Comparison of ENCODE assay signal across 8 mouse cellular contexts in genomic region chr2:127832103-127832832, GRCm38 (mm10). TPM values are rescaled to one million over a fixed set of nuclear protein-coding genes. Genes with fewer than 3 reads are reported as not detected.
DNase-seq lines count a peak whose midpoint lies in the region; ATAC-seq and TF ChIP-seq lines count a peak whose summit lies in the region.

No protein-coding gene starts in this region.

- no peak for TF ChIP-seq CTCF in heart, adult 2 months (IDR thresholded peaks at IDR 0.05)

- no peak overlapping the region for H3K27ac ChIP-seq in heart, adult 2 months
- H3K27ac ChIP-seq in hindbrain, embryonic 15.5 days (replicated peaks), result peak overlapping the region; percentile 67

- no peak for TF ChIP-seq EP300 in heart, adult 2 months (IDR thresholded peaks at IDR 0.05; ENCODE audit: insufficient read depth, low read depth, low read length)

- no peaks in the 10 kb centered on the region for H3K79me2 ChIP-seq in heart, adult 2 months (replicated peaks; ENCODE audit: control insufficient read depth, insufficient read depth, low read length)

- H3K9ac ChIP-seq in heart, adult 2 months (ENCODE audit: low read depth, low read length), result no peak overlapping the region
- H3K9ac ChIP-seq in hindbrain, embryonic 15.5 days, result peak overlapping the region; percentile 47

- H3K36me3 ChIP-seq in heart, adult 2 months (ENCODE audit: control insufficient read depth, insufficient read depth, low read length), result no peaks in the 10 kb centered on the region
- no peaks in the 10 kb centered on the region for H3K36me3 ChIP-seq in hindbrain, embryonic 15.5 days

- peak overlapping the region; percentile 94 for H3K4me2 ChIP-seq in hindbrain, embryonic 15.5 days

- intact Hi-C loops in heart, adult 2 months (cut with DNase I), result no loop called here
- intact Hi-C loops in heart, postnatal 25 days (cut with DNase I), result loop anchor here (10.0 kb wide), 1 partner anchor 227 kb away; no protein-coding TSS in a partner anchor
- intact Hi-C loops in left cerebral cortex, postnatal 25 days (cut with DNase I), result no loop called here

- peak; percentile 50; the same call in 1 of the 2 replicates for ATAC-seq in hindbrain, embryonic 15.5 days (ENCODE audit: low FRiP score, low read depth)
- ATAC-seq in megakaryocyte-erythroid progenitor cell, adult 5-6 weeks (replicated peaks; ENCODE audit: low FRiP score, low TSS enrichment, poor library complexity, severe bottlenecking), result peak; percentile 9; the same call in 1 of the 2 replicates

- H3K27me3 ChIP-seq in heart, adult 2 months (ENCODE audit: control insufficient read depth, insufficient read depth, low read length), result no peaks in the 10 kb centered on the region
- 0 out of 2 replicates have a peak, but pooled peaks cover 5% of the 10 kb centered on the region for H3K27me3 ChIP-seq in hindbrain, embryonic 15.5 days

- peak overlapping the region; percentile 45 for H3K4me3 ChIP-seq in heart, adult 2 months
- H3K4me3 ChIP-seq in hindbrain, embryonic 15.5 days, result peak overlapping the region; percentile 60

- H3K4me1 ChIP-seq in heart, adult 2 months (ENCODE audit: control insufficient read depth, insufficient read depth, low read length), result no peaks in the 10 kb centered on the region
- H3K4me1 ChIP-seq in hindbrain, embryonic 15.5 days (replicated peaks), result peaks cover 8% of the 10 kb centered on the region

- no peaks in the 10 kb centered on the region for H3K9me3 ChIP-seq in hindbrain, embryonic 15.5 days

- 31% methylated on average over 11 of the region's 11 CpGs for WGBS in heart, adult 2 months
- 36% methylated on average over 11 of the region's 11 CpGs for WGBS in hindbrain, embryonic 15.5 days

- TF ChIP-seq POLR2A in heart, adult 2 months (IDR thresholded peaks at IDR 0.05; ENCODE audit: insufficient read depth, low read depth, low read length), result no peak

- no peak for DNase-seq in heart, adult 2 months
- DNase-seq in heart, postnatal 25 days (ENCODE audit: low spot score), result no peak
- DNase-seq in c-Kit-positive CD71-negative TER-119-negative erythroid progenitor cells, embryonic 14.5 days (ENCODE audit: low read depth), result peak; percentile 16
- no peak for DNase-seq in testis, postnatal 14 days (ENCODE audit: low spot score)
- no peak for DNase-seq in left cerebral cortex, postnatal 25 days (ENCODE audit: low spot score in 2 of 2)
- no peak for DNase-seq in right cerebral cortex, adult 18-20 months

RNA-seq across cellular contexts. Expression of gene Bub1, which starts 0.6 kb away (rescaled TPM):
- under 1 TPM in 1 of 2 experiments, not detected in 1; 0.29 TPM for total RNA-seq in heart, adult 2 months (2021)
- polyA plus RNA-seq in heart, adult 2 months (2012; rRNA removed), result 0.21 and 0.32 TPM in 2 replicates
- under 1 TPM; 0.45 to 0.78 TPM for total RNA-seq in heart, postnatal 25 days (2021)
- 10.9 and 12.5 TPM in 2 replicates for polyA plus RNA-seq in hindbrain, embryonic 15.5 days (2015; fragmentation: Nextera tagmentation; extraction: Ambion mirVana)
- 36.4 and 51.6 TPM in 2 replicates for total RNA-seq in megakaryocyte-erythroid progenitor cell, adult 5-6 weeks (2014; fragmentation: Nextera tagmentation)
- 43.2 and 48.8 TPM in 2 replicates for total RNA-seq in megakaryocyte-erythroid progenitor cell, adult 5-6 weeks (2017)
- total RNA-seq in left cerebral cortex, postnatal 25 days (2021), result under 1 TPM in 1 of 2 experiments, not detected in 1; 0.09 TPM

RNA-seq across cellular contexts. Expression of gene Acoxl, which starts 6.4 kb away (rescaled TPM):
- total RNA-seq in heart, adult 2 months (2021), result not detected
- polyA plus RNA-seq in heart, adult 2 months (2012; rRNA removed), result 0.14 TPM in 1 of 2 replicates, not detected in the other
- total RNA-seq in heart, postnatal 25 days (2021), result not detected
- polyA plus RNA-seq in hindbrain, embryonic 15.5 days (2015; fragmentation: Nextera tagmentation; extraction: Ambion mirVana), result 0.16 TPM in 1 of 2 replicates, not detected in the other
- 0.87 TPM in 1 of 2 replicates, not detected in the other for total RNA-seq in megakaryocyte-erythroid progenitor cell, adult 5-6 weeks (2014; fragmentation: Nextera tagmentation)
- 0.75 TPM in 1 of 2 replicates, not detected in the other for total RNA-seq in megakaryocyte-erythroid progenitor cell, adult 5-6 weeks (2017)
- not detected for total RNA-seq in left cerebral cortex, postnatal 25 days (2021)

RNA-seq across cellular contexts. Expression of gene Mtln, which starts 40.0 kb away (rescaled TPM):
- total RNA-seq in heart, adult 2 months (2021), result 10 to 100 TPM; 49.6 to 56.7 TPM
- 54.0 and 56.1 TPM in 2 replicates for polyA plus RNA-seq in heart, adult 2 months (2012; rRNA removed)
- total RNA-seq in heart, postnatal 25 days (2021), result 10 to 100 TPM; 57.2 to 59.9 TPM
- 44.1 and 47.5 TPM in 2 replicates for polyA plus RNA-seq in hindbrain, embryonic 15.5 days (2015; fragmentation: Nextera tagmentation; extraction: Ambion mirVana)
- 30.9 and 33.7 TPM in 2 replicates for total RNA-seq in megakaryocyte-erythroid progenitor cell, adult 5-6 weeks (2014; fragmentation: Nextera tagmentation)
- 50.0 and 59.6 TPM in 2 replicates for total RNA-seq in megakaryocyte-erythroid progenitor cell, adult 5-6 weeks (2017)
- 10 to 100 TPM; 47.0 to 49.2 TPM for total RNA-seq in left cerebral cortex, postnatal 25 days (2021)

RNA-seq across cellular contexts. Expression of gene Nphp1, which starts 43.6 kb away (rescaled TPM):
- total RNA-seq in heart, adult 2 months (2021), result 1 to 10 TPM; 7.7 to 9.1 TPM
- 7.0 and 13.3 TPM in 2 replicates for polyA plus RNA-seq in heart, adult 2 months (2012; rRNA removed)
- 1 to 10 TPM; 6.6 to 8.6 TPM for total RNA-seq in heart, postnatal 25 days (2021)
- polyA plus RNA-seq in hindbrain, embryonic 15.5 days (2015; fragmentation: Nextera tagmentation; extraction: Ambion mirVana), result 14.2 and 16.8 TPM in 2 replicates
- 19.2 and 19.3 TPM in 2 replicates for total RNA-seq in megakaryocyte-erythroid progenitor cell, adult 5-6 weeks (2014; fragmentation: Nextera tagmentation)
- total RNA-seq in megakaryocyte-erythroid progenitor cell, adult 5-6 weeks (2017), result 24.4 and 26.4 TPM in 2 replicates
- total RNA-seq in left cerebral cortex, postnatal 25 days (2021), result 10 to 100 TPM; 18.8 to 19.3 TPM

Comparison
In these comparisons a context has a peak if more than half of its experiments do, and no peak if none do; other contexts are left out.
1. RNA of gene Bub1, which starts 0.6 kb away (total RNA-seq): 36.4 to 51.6 TPM in megakaryocyte-erythroid progenitor cell, adult 5-6 weeks; 0.45 to 0.78 TPM in heart, postnatal 25 days, 0.29 TPM in heart, adult 2 months and 0.09 TPM in left cerebral cortex, postnatal 25 days; every median in the first group is over 10 times any median in the second.